Mouse (Mus musculus) neural tube, embryonic 14.5 days (tissue): Measurements from ENCODE around the gene Hcrtr1. TPM values are rescaled to one million over a fixed set of nuclear protein-coding genes. Genes with fewer than 3 reads are reported as not detected.

Source experiments
- ATAC-seq: fragments of 200-750 bp; cut with Nextera tagmentation; 2 replicates; pipeline ENCODE4 v1.8.0; 2017; ENCODE audit warnings: low read depth, mild to moderate bottlenecking, moderate TSS enrichment, moderate library complexity
- H3K27ac ChIP-seq: fragments of 300-500 bp; sonication (generic); 2 replicates; pipeline ENCODE4 v1.5.1; 2014; ENCODE audit warnings: low read depth, mild to moderate bottlenecking, control low read depth, low read length, moderate library complexity, mixed read lengths
- H3K27me3 ChIP-seq: fragments of 300-500 bp; sonication (generic); 2 replicates; pipeline ENCODE4 v1.6.1; 2014; ENCODE audit warnings: low read length; ENCODE audit not compliant: control insufficient read depth, insufficient read depth
- H3K36me3 ChIP-seq: fragments of 300-500 bp; sonication (generic); 2 replicates; pipeline ENCODE4 v1.6.1; 2014; ENCODE audit warnings: low read length, mixed read lengths; ENCODE audit not compliant: control insufficient read depth, insufficient read depth
- H3K4me1 ChIP-seq: fragments of 300-500 bp; sonication (generic); 2 replicates; pipeline ENCODE4 v1.6.1; 2014; ENCODE audit warnings: low read length; ENCODE audit not compliant: control insufficient read depth, insufficient read depth
- H3K4me2 ChIP-seq: fragments of 300-500 bp; sonication (generic); 2 replicates; pipeline ENCODE4 v1.6.1; 2014; ENCODE audit warnings: mild to moderate bottlenecking, low read depth, low read length, control low read depth
- H3K4me3 ChIP-seq: fragments of 300-500 bp; sonication (generic); 2 replicates; pipeline ENCODE4 v1.5.1; 2014; ENCODE audit warnings: low read depth, low read length, control low read depth, mixed read lengths
- H3K9ac ChIP-seq: fragments of 300-500 bp; sonication (generic); replicated peaks from 2 replicates; pipeline ENCODE4 v1.6.1; 2014; ENCODE audit warnings: low read depth, mild to moderate bottlenecking, control low read depth, low read length, mixed read lengths
- H3K9me3 ChIP-seq: fragments of 300-500 bp; sonication (generic); 2 replicates; pipeline ENCODE4 v1.6.1; 2016; ENCODE audit warnings: low read length; ENCODE audit not compliant: control insufficient read depth
- WGBS: fragments of 180-500 bp; shearing (Covaris S2); extraction: QIAGEN DNeasy Blood & Tissue Kit; methylation state at CpG from one replicate; pipeline ENCODE4 v1.1.7; 2014; 5-methylcytosine and 5-hydroxymethylcytosine counted together
- polyA plus RNA-seq: library from polyadenylated mRNA; unstranded; fragments of >200 nt; fragmentation: Nextera tagmentation; extraction: Ambion mirVana; gene quantifications from 2 replicates; pipeline ENCODE4 v1.2.1, GENCODE M21; 2014

The Hcrtr1 gene
- polyA plus RNA-seq, 1 experiment from 2014 or later: 1.8 TPM

GRCm38 (mm10) chr4:130081345-130082190, 57.6 kb downstream of the Hcrtr1 start:
- H3K27ac ChIP-seq: no peak overlapping the region
- WGBS: 70% methylated on average over 19 of the region's 19 CpGs

More at GRCm38 (mm10) chr4:130081345-130082190, 57.6 kb downstream of the Hcrtr1 start:
- no peaks in the 10 kb centered on the region for H3K36me3 ChIP-seq
- no peak overlapping the region for H3K9ac ChIP-seq
- no peaks in the 10 kb centered on the region; the same call in 1 of the 2 replicates for H3K27me3 ChIP-seq
- no peak overlapping the region for H3K4me2 ChIP-seq
- H3K4me3 ChIP-seq: no peak overlapping the region
- ATAC-seq: peak; percentile 63
- no peaks in the 10 kb centered on the region for H3K9me3 ChIP-seq
- 0 out of 2 replicates have a peak, but pooled peaks cover 5% of the 10 kb centered on the region for H3K4me1 ChIP-seq

Other genes starting within 250 kb of the Hcrtr1 start
- gene Spocd1, start 210.1 kb downstream of the Hcrtr1 start, polyA plus RNA-seq: not detected in 2 replicates
- 15.4 and 17.1 TPM in 2 replicates for gene Adgrb2, start 154.5 kb downstream of the Hcrtr1 start, polyA plus RNA-seq
- gene Col16a1, start 91.5 kb downstream of the Hcrtr1 start, polyA plus RNA-seq: 5.8 and 18.2 TPM in 2 replicates
- 66.2 and 68.3 TPM in 2 replicates for gene Pef1, start 36.8 kb downstream of the Hcrtr1 start, polyA plus RNA-seq
- gene Tinagl1, start 35.8 kb upstream of the Hcrtr1 start, polyA plus RNA-seq: 0.79 and 4.7 TPM in 2 replicates
- gene Gm853, start 83.0 kb upstream of the Hcrtr1 start, polyA plus RNA-seq: not detected in 2 replicates
- 34.8 and 36.4 TPM in 2 replicates for gene Serinc2, start 139.8 kb upstream of the Hcrtr1 start, polyA plus RNA-seq
- gene Fabp3, start 169.2 kb upstream of the Hcrtr1 start, polyA plus RNA-seq: 193 and 278 TPM in 2 replicates
- 0.99 and 1.8 TPM in 2 replicates for gene Gm10570, start 169.3 kb upstream of the Hcrtr1 start, polyA plus RNA-seq
- 97.0 and 98.1 TPM in 2 replicates for gene Zcchc17, start 220.6 kb upstream of the Hcrtr1 start, polyA plus RNA-seq
- gene Snrnp40, start 220.8 kb upstream of the Hcrtr1 start, polyA plus RNA-seq: 101 and 102 TPM in 2 replicates